28 mouse cellular contexts compared by ENCODE assay signal in genomic region chr4:82218616-82219015, GRCm38 (mm10).
"Had no signal": no experiment of that assay in that cellular context is flagged by ENCODE, and none has a peak within 500 bp of the region (broad histone marks: within the 10 kb centered on the region; RNA-seq: fewer than 3 reads in every experiment).

No protein-coding gene starts in this region.

- H3K9me3 ChIP-seq: heart, embryonic 10.5 days; hindbrain, embryonic 10.5 days; hindbrain, embryonic 13.5 days; hindbrain, embryonic 15.5 days; kidney, embryonic 15.5 days; limb, embryonic 10.5 days; limb, embryonic 12.5 days; liver, embryonic 13.5 days; liver, embryonic 15.5 days had no signal

- H3K4me3 ChIP-seq: gastrocnemius, adult 2 months; heart, embryonic 10.5 days; heart, embryonic 12.5 days; hindbrain, embryonic 10.5 days; hindbrain, embryonic 13.5 days; hindbrain, embryonic 15.5 days; kidney, embryonic 15.5 days; left cerebral cortex, adult 2 months; limb, embryonic 10.5 days; limb, embryonic 12.5 days; liver, embryonic 13.5 days; liver, embryonic 15.5 days had no signal

- H3K4me1 ChIP-seq: liver, embryonic 13.5 days; liver, embryonic 15.5 days had no signal

- DNase-seq: gastrocnemius, adult 2 months; gastrocnemius, postnatal 10 days; gastrocnemius, postnatal 25 days; heart, postnatal 10 days; heart, postnatal 4 days; kidney, adult 11 months; kidney, adult 2 months; kidney, adult 9 months; kidney, postnatal 14 days; kidney, postnatal 36 days; layer of hippocampus, adult 9-11 months; layer of hippocampus, postnatal 36 days; liver; liver, embryonic 13.5 days had no signal

- ATAC-seq: hindbrain, postnatal 0 days; intestine, embryonic 16.5 days had no signal

- H3K36me3 ChIP-seq: heart, embryonic 10.5 days; heart, embryonic 12.5 days; hindbrain, embryonic 10.5 days; hindbrain, embryonic 13.5 days; hindbrain, embryonic 15.5 days; kidney, embryonic 15.5 days; limb, embryonic 10.5 days; limb, embryonic 12.5 days; liver, embryonic 13.5 days; liver, embryonic 15.5 days had no signal

- H3K27me3 ChIP-seq: heart, embryonic 12.5 days; hindbrain, embryonic 13.5 days; hindbrain, embryonic 15.5 days; kidney, embryonic 15.5 days; limb, embryonic 12.5 days; liver, embryonic 13.5 days; liver, embryonic 15.5 days had no signal

- H3K27ac ChIP-seq: gastrocnemius, adult 2 months; hindbrain, embryonic 10.5 days; hindbrain, embryonic 13.5 days; hindbrain, embryonic 15.5 days; hindbrain, postnatal 0 days; kidney, embryonic 15.5 days; kidney, postnatal 0 days; left cerebral cortex, adult 2 months; limb, embryonic 12.5 days; liver, embryonic 13.5 days; liver, embryonic 15.5 days had no signal

- H3K4me2 ChIP-seq: heart, embryonic 12.5 days; hindbrain, embryonic 13.5 days; hindbrain, embryonic 15.5 days; kidney, embryonic 15.5 days; limb, embryonic 12.5 days; liver, embryonic 11.5 days; liver, embryonic 13.5 days; liver, embryonic 15.5 days had no signal

- H3K9ac ChIP-seq: heart, embryonic 12.5 days; hindbrain, embryonic 13.5 days; hindbrain, embryonic 15.5 days; kidney, embryonic 15.5 days; limb, embryonic 12.5 days; liver, embryonic 13.5 days; liver, embryonic 15.5 days had no signal
